In the genomic region with DNA sequence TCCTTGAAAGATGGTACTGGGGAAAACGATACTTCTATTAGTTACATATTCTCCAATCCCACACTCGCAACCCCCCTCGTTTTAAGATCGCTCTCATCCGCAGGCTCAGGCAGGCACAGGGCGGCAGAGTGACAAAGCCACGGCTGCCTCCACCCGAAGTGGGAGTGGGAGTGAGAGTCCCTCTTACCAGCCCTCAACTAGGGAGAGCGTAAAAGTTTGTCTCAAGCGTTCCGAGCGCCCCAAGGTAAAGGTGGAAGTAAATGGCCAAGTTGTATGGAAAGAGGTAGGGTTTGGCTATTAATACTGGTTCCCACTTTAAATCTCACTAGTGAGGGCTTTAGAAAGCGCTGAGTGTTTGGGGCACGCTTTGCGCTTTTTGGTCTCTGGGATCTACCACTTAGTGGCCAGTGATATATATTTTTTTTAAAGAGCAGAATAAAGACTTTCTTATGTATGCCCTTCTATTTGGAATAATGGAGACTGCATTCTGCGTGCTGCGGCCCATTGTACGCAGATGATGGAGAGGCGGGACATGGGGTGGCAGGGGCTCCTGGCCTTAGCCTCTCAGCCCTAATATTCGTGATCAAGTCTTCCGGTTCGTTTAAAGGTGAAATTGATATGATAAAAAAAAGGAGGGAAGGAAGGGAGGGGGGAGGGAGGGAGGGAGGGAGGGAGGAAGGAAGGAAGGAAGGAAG, we compare ENCODE assay signal across 8 mouse cellular contexts. TPM values are rescaled to one million over a fixed set of nuclear protein-coding genes. Genes with fewer than 3 reads are reported as not detected.
DNase-seq lines count a peak whose midpoint lies in the region; ATAC-seq and TF ChIP-seq lines count a peak whose summit lies in the region.

No protein-coding gene starts in this region.

- no peaks in the 10 kb centered on the region for H3K9me3 ChIP-seq in liver, embryonic 15.5 days (replicated peaks)

- intact Hi-C loops in heart, adult 2 months (cut with DNase I) = loop anchor here (2.0 to 10.0 kb wide), 3 partner anchors 219 to 833 kb away; no protein-coding TSS in a partner anchor
- intact Hi-C loops in heart, postnatal 25 days (cut with DNase I) = loop anchor here (5.0 to 10.0 kb wide), 6 partner anchors 40 to 1157 kb away; a partner anchor contains a TSS

- peak overlapping the region; percentile 33 for H3K4me3 ChIP-seq in heart, adult 2 months
- no peak overlapping the region; the same call in 1 of the 2 replicates for H3K4me3 ChIP-seq in liver, embryonic 15.5 days (replicated peaks)

- TF ChIP-seq EP300 in heart, adult 2 months (IDR thresholded peaks at IDR 0.05; ENCODE audit: insufficient read depth, low read depth, low read length) = no peak

- TF ChIP-seq CTCF in heart, adult 2 months (IDR thresholded peaks at IDR 0.05) = no peak

- 0 out of 2 replicates have a peak, but pooled peaks have one; percentile 4 for ATAC-seq in granulocyte monocyte progenitor cell, adult 5-6 weeks (replicated peaks; ENCODE audit: poor library complexity, severe bottlenecking)
- ATAC-seq in liver, embryonic 15.5 days (ENCODE audit: insufficient read depth) = no peak

- peak overlapping the region; percentile 33; the same call in 1 of the 2 replicates for H3K27ac ChIP-seq in heart, adult 2 months
- H3K27ac ChIP-seq in liver, embryonic 15.5 days (replicated peaks) = no peak overlapping the region

- WGBS in heart, adult 2 months = 1% methylated on average over 22 of the region's 22 CpGs
- 5% methylated on average over 22 of the region's 22 CpGs for WGBS in liver, embryonic 15.5 days (ENCODE audit: insufficient replicate concordance)

- no peaks in the 10 kb centered on the region for H3K79me2 ChIP-seq in heart, adult 2 months (replicated peaks; ENCODE audit: control insufficient read depth, insufficient read depth, low read length)

- H3K4me2 ChIP-seq in liver, embryonic 15.5 days = peak overlapping the region; percentile 32

- H3K36me3 ChIP-seq in heart, adult 2 months (ENCODE audit: control insufficient read depth, insufficient read depth, low read length) = no peaks in the 10 kb centered on the region
- no peaks in the 10 kb centered on the region for H3K36me3 ChIP-seq in liver, embryonic 15.5 days (replicated peaks)

- TF ChIP-seq POLR2A in heart, adult 2 months (IDR thresholded peaks at IDR 0.05; ENCODE audit: insufficient read depth, low read depth, low read length) = no peak

- H3K27me3 ChIP-seq in heart, adult 2 months (ENCODE audit: control insufficient read depth, insufficient read depth, low read length) = peaks cover 2% of the 10 kb centered on the region
- H3K27me3 ChIP-seq in liver, embryonic 15.5 days = peaks cover 95% of the 10 kb centered on the region

- DNase-seq in heart, adult 2 months = peak in 1 of 2 experiments; percentile 45
- DNase-seq in heart, postnatal 25 days (ENCODE audit: low spot score) = no peak
- peak; percentile 39 for DNase-seq in NIH3T3 (ENCODE audit: low read depth)
- no peak for DNase-seq in ovary, postnatal 36 days (ENCODE audit: low spot score)
- DNase-seq in left cerebral cortex, adult 18-20 months (ENCODE audit: low spot score in 2 of 2) = no peak
- no peak for DNase-seq in layer of hippocampus, postnatal 10 days (ENCODE audit: low spot score in 2 of 2)

- H3K4me1 ChIP-seq in heart, adult 2 months (ENCODE audit: control insufficient read depth, insufficient read depth, low read length) = no peaks in the 10 kb centered on the region
- 0 out of 2 replicates have a peak, but pooled peaks cover 4% of the 10 kb centered on the region for H3K4me1 ChIP-seq in liver, embryonic 15.5 days (replicated peaks)

- 0 out of 2 replicates have a peak overlapping the region, but pooled peaks have one; percentile 27 for H3K9ac ChIP-seq in heart, adult 2 months (ENCODE audit: low read depth, low read length)
- H3K9ac ChIP-seq in liver, embryonic 15.5 days = no peak overlapping the region

RNA-seq across cellular contexts. Expression of a gene that starts 2.5 kb away (rescaled TPM):
- total RNA-seq in heart, adult 2 months (2021) = 1 to 10 TPM; 2.7 TPM
- polyA plus RNA-seq in heart, adult 2 months (2012; rRNA removed) = 8.9 and 10.5 TPM in 2 replicates
- total RNA-seq in heart, postnatal 25 days (2021) = 1 to 10 TPM; 2.3 to 2.9 TPM
- total RNA-seq in granulocyte monocyte progenitor cell, adult 5-6 weeks (2014; fragmentation: Nextera tagmentation) = not detected in 2 replicates
- not detected in 2 replicates for total RNA-seq in granulocyte monocyte progenitor cell, adult 5-6 weeks (2017)
- 0.47 and 0.50 TPM in 2 replicates for polyA plus RNA-seq in liver, embryonic 15.5 days (2015; fragmentation: Nextera tagmentation; extraction: Ambion mirVana)
- total RNA-seq in left cerebral cortex, adult 18-20 months (2021) = 100 to 1,000 TPM; 113 to 124 TPM
- 100 to 1,000 TPM; 108 to 121 TPM for total RNA-seq in layer of hippocampus, postnatal 10 days (2021)

Comparison
In these comparisons a context has a peak if more than half of its experiments do, and no peak if none do; other contexts are left out.
1. RNA of a gene that starts 2.5 kb away (total RNA-seq): 113 to 124 TPM in left cerebral cortex, adult 18-20 months and 108 to 121 TPM in layer of hippocampus, postnatal 10 days; 2.3 to 2.9 TPM in heart, postnatal 25 days, 2.7 TPM in heart, adult 2 months and not detected in granulocyte monocyte progenitor cell, adult 5-6 weeks; every median in the first group is over 10 times any median in the second.